Mouse (Mus musculus) ES-E14 (cell line): ENCODE measurements at regions not wholly inside any gene's neighbourhood (a gene's known extent, or its start where the extent isn't known, plus 50 kb on each side); places are given as distances from the start of the nearest gene placed in this dataset.

Experiments
- CHD2 ChIP-seq: IDR thresholded peaks from 2 replicates; pipeline ENCODE4 v1.6.1; 2014; ENCODE audit warnings: mild to moderate bottlenecking, low read depth, low read length, inconsistent platforms
- HCFC1 ChIP-seq: IDR thresholded peaks from 2 replicates; pipeline ENCODE4 v1.6.1; 2012; ENCODE audit warnings: low read length, inconsistent platforms, borderline replicate concordance; ENCODE audit not compliant: insufficient read depth
- ZNF384 ChIP-seq: IDR thresholded peaks from 2 replicates; pipeline ENCODE4 v1.6.1; 2012; ENCODE audit warnings: low read depth, low read length, inconsistent platforms

GRCm38 (mm10) chr10:17540404-17541375 lies 182.3 kb upstream of the Cited2 start:
- TF ChIP-seq HCFC1 (no peak), CHD2 (no peak), ZNF384 (no peak)
